Mouse (Mus musculus): ENCODE measurements at regions not wholly inside any gene's neighbourhood (a gene's known extent, or its start where the extent isn't known, plus 50 kb on each side); places are given as distances from the start of the nearest gene placed in this dataset.

DNA sequence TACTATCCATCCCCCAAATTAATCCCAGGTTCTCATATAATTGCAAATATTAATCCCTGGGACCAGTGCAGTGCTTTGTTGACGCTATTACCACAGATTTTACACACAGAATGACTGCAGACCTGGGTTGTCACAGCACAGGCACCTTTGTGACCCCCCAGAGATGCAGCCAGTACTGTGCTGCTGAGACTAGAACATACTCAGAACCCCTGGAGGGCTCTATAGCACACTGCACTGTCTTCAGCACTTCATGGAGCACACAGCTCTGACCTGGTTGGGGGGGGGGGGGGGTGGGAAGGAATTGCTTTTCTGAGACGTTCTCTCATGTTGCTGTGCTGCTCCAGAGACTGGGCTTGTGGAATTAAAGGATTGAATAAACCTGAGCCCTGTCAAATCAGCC lies 154.9 kb upstream of the Gm34302 start:
- no peak for DNase-seq (ENCODE audit: low spot score)

DNA sequence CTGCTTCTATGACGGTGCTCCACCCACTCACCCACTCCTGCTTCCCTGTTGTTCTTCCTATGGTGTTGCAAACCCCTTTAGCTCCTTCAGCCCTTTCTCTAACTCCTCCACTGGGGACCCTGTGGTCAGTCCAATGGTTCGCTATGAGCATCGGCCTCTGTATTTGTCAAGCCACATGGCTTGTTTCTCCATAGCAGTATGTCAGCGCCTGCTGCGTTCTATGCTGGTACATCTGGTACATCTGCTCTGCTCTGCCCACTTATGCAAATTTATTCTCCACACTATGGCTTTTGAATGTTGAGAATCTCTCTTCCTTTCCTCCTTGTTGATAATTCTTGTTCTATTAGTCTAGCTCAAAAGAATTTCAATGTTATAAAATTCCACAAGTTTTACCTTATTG lies 154.2 kb upstream of the Gm34302 start:
- no peak for DNase-seq (ENCODE audit: low spot score)

DNA sequence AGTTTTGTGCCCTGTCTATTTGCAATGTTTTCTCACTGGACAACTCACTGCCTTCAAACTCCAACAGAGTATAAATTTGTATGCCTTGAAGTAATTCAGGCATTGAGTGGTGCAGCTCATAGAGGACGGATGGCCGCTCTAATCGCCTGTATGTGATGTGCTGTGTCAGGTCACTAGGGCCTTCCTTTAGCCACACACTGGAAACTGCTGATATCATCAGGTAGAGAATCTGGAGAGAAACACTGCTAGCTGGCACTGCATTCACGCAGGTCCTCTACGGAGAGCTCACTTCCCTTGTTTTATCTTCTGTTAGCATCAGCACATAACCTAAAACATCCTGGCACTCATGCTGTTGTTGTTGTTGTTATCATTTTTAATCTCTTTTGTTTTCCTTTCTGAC lies 144.0 kb upstream of the Gm34302 start:
- DNase-seq (ENCODE audit: low spot score), result no peak

DNA sequence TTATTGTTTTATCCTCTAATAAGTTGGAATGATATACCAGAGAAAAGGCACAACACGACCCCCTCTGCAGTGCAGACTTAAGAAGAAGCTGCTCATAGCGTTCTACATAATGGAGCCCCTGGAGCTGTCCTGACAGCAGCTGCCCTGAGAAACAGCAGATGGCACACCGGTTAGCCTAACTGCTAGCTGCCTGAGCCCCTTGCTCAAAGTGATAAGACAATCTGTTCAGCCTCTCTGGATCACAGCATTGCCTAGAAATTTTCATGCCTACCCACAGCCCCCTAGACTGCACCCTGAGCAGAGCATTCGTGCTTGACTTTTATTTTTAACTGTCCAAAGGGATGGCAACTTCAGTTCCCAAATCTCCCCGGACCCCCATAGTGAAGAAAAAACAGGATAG lies 132.4 kb upstream of the Gm34302 start:
- DNase-seq (ENCODE audit: low spot score), result no peak

DNA sequence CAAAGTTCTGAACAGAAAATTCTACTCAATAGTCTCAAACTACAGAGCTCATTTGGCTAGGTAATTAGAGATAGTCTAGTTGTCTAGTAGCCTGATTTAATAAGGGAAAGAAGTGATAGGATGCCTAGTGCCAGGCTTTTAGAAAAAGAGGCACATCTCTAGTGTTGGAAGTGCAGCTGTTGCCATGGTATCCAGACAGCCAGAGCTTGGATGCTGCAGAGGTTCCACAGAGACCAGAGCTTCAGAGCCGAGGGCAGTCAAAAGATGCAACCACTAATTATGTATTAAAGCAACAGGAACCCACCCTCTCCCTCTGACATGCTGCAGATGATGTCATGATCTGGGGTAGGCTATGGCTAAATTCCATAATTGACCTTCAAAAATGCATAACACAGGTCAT lies 130.0 kb upstream of the Gm34302 start:
- DNase-seq (ENCODE audit: low spot score), result no peak

DNA sequence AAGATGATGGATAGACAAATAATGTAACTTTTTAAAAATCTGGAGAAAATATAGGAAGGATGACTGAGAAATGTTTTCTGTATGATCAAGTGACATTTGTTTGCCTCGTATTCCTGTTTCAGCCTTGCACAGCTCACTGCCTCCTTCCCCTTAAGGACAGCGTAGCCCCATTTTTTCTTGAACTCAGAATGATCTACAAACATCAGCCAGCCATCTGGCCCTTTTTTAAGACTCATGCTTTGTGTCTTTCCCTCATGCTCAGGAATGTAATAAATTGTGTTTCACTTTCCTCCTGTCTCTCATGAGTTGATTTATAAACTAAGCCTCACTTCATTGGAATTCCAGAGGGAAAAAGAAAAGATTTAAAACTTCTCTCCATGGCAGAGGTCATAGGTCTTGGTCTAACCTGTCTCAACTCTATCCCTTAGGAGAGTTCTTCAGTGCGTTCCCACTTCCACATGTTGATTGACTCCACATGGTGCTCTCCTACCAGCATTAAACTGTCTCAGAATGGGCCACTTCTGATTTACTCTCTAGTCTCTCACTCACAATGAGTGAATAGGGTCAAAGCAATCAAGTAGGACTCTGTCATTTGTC lies 129.2 kb upstream of the Gm34302 start:
- no peak for DNase-seq (ENCODE audit: low spot score)

DNA sequence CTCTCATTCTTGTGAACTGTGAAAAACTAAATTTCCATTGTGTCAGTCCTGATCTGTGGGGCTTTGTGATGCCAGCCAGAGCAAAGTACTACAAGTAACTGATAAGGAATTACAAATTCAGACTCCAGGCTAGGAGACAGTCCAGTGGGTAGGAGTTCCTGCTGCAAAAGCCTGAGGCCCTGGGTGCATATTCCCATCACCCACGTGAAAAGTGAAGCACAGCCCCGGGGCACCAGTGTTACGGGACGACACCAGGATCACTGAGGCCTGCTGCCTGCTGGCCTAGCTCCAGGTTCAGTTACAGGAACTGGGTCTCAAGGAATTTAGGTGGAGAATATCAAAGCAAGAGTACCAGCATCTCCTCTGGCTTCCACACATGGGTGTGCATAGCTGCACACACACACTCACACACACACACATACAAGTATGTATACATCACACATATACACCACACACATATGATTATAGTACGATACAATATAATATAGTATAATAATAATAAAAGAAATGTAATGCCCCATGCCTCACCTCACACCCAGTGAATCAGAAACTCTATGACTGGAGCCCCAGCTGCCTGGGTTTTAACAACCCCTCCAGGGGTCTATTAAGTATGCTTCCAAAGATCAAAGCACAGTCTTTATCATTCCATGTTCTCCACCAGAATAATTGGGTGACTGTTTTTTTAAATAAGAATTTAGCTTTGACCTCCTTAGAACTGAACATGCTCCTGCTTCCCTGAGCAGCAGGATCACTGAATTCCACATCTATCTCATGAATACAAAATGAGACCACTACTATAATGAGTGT lies 126.6 kb upstream of the Gm34302 start:
- DNase-seq (ENCODE audit: low spot score), result no peak

DNA sequence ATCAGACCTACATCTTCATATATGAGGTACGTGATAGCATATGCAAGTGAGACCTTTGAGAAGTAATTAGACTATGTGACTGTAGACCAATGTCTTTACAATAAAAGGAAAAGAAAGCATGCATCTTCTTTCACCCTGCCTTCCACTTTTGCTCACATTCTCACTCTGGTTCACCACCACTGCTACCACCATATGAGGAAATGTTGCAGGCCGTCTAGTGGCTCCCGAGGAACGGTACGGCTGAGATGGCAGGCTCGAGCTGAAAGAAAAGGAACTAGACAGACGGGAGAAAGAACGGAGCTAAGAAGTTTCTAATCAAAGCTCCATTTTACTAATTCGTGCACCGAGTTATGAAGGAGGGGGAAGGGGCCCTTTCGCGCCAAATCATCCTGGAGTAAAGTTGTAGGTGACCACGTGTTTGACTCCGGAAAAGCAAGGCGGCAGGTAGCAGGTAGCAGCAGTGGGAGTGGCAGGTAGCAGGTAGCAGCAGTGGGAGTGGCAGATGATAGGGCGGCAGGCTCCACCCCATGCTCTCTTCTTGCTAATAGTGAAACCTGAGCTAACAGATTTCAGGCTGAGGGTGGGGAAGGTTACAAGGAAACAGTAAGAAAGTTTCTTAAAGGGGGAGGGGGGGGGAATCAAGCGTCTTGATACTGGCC lies 125.9 kb upstream of the Gm34302 start:
- DNase-seq (ENCODE audit: low spot score), result peak; percentile 22

DNA sequence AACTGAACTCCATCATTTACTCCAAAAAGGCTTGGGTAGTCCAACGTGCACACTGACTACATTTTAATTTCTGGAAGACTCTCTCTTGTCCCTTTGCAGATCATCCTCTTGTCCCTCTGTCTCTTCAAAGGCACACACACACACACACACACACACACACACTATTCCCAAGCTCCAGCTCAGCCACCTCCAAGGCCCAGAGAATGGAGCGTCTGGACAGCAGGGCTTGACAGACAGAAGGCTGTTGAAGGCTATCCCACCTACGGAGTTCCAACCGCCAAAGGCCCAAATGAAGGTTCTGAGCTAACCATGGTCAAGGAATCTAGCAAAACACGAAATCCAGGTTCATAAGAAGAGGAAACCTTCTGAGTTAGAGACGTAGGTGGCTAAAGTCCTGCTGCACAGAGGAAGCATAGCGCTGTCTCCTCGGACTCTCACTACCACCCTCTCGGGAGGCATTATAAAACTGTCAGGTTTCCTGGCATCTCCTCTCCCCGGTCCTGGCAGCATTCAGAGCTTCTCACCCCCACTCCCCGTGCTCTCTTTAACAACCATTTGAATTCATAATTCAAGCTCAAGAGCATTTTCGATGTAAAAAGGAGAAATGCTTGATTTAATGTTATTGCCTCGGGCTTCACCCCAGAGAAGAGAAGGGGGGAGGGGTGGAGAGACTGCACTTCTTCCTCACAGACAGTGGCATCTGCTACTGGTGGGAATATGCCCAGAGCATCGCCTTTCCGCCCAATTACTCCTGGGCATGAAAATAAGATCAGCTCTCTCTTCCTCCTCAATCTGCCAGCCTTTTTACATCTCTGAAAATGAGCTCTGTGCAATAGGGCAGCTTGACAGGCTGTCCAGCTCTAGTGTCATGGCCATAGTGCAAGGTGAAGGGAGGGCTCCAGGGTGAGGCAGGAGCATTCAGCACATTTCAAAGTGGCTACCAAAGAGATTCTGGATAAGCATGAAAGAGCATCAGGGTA lies 99.3 kb upstream of the Gm34302 start:
- DNase-seq (ENCODE audit: low spot score), result no peak

DNA sequence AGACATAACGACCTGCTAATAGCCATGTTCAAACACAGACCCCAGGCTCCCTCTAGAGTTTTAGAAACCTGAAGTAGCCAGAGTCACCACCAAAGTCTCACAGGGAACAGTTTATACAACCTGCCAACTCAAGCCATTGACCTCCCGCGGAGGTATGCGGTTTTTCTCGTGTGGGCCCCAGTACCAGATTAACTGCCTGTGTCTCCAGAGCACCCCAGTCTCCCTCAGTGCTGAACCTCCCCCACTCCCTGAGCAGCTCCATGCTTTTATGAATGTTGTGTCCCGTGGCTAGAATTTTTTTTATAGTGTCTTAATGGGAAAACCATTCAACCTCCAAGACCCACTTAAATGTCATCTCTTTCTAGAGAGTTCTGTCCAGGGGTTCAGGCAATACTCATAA lies 98.5 kb upstream of the Gm34302 start:
- no peak for DNase-seq (ENCODE audit: low spot score)

DNA sequence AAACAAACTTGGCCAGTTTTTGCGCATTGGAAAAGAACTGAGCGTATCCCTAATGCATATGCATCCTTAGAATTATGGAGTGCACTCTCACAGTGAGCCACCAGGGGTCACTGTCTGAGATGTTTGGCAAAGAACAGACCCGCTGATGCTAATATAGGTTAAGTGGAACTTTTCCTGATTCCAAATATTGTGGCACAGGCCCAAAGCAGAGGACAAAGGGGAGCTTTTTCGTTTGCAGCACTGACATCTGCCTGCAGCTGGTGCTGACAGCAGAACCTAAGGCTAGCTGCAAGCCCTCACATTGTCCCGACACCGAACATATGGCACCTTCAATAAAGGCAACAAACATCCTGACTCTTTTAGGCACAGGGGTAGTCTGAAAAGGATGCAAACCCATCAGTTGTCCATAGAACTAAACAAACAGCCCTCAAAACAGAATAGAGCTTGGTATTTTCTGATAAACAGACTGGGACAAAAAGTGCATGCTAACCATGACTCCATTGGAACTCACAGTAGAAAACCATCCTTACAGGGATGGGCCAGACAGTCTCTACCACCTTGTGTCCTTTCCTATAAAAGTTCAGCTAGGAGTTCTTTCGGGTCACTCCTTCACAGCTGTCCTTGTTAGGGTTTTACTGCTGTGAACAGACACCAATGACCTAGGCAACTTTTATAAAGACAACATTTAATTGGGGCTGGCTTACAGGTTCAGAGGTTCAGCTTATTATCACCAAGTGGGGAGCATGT lies 87.1 kb upstream of the Gm34302 start:
- no peak for DNase-seq (ENCODE audit: low spot score)

DNA sequence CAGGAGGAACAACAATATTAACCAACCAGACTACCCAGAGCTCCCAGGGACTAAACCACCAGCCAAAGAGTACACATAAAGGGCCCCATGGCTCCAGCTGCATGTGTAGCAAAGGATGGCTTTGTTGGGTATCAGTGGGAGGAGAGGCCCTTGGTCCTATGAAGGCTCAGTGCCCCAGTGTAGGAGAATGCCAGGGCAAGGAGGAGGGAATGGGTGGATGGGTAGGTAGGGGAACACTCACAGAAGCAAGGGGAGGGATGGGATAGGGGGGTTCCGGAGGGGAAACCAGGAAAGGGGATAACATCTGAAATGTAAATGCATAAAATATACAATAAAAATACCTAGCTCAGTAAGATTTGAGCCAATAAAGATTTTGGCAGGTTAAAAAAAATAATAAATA lies 86.4 kb upstream of the Gm34302 start:
- DNase-seq (ENCODE audit: low spot score), result no peak

DNA sequence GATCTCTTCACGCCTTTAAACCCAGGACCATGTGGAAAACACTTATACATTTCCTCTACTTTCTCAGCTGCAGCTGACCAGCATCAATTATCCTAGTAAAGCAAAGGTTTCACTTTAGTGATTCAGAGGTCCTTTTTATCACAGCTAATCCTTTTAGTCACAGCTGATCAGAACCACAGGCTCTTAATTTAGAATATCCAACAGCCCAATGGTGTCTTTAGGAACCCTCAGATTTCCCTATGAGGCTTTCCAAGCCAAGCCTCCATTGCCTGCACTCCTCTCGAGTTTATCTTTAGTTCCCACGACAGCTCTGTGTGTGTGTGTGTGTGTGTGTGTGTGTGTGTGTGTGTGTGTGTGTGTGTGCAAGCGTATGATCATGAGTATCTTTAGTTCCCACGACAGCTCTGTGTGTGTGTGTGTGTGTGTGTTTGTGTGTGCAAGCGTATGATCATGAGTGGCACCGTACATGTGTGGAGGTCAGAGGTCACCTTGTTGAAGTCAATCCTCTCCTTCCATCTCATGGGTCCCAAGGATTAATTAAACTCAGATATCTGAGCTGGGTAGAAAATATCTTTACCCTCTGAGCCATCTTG lies 85.4 kb upstream of the Gm34302 start:
- DNase-seq (ENCODE audit: low spot score), result no peak

DNA sequence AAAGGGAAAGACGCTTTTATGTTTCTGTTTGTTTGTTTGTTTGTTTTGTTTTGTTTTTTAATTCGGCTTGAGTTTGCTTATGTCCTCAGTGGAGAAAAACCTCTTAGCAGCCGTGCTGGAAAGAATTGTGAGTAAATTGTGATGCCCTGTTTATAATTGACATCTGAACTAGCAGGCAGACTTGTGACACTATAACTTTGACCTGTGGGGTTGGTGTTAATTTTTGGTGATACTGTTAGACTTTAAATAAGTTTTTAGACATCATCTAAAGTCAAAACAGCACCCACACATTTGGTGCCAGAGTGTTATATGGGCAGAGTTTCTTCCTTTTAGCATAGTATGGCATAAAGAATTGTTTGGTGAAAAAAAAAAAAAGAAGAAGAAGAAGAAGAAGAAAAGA lies 84.0 kb upstream of the Gm34302 start:
- no peak for DNase-seq (ENCODE audit: low spot score)

DNA sequence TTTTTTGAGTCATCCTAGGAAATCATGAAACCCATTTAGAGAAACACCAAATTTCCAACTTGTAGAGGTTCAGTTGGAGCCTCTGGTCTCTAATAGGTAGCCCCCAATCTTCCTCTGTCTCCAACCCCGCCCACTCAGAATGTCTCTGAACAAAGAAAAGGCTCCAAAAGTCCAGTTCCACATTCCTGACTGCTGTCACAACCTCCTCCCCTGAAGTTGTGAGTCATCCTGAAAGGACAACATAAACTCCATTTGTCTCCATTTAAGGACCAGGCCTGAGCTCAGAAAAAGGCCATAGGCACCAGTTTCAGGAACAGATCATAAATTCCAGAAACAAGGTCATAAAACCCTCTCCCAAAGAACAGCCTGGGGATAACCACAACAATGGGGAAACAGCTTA lies 79.4 kb upstream of the Gm34302 start:
- DNase-seq (ENCODE audit: low spot score), result no peak

DNA sequence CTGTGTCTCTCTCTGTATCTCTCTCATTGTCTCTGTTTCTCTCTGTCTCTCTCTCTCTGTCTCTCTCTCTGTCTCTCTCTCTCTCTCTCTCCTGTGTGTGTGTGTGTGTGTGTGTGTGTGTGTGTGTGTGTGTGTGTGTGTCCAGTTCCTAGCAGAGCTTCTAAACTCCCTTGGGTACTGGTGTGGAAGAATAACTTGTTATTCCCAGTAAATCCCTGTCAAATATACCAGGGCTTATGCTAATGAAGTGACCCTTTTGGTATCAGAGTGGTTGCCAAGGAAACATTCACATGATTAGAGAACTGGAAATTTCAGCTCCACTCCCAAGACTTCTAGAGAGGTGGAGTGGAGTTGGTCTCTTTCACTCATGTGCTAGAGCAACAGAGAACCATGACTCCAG lies 78.9 kb upstream of the Gm34302 start:
- no peak for DNase-seq (ENCODE audit: low spot score)

DNA sequence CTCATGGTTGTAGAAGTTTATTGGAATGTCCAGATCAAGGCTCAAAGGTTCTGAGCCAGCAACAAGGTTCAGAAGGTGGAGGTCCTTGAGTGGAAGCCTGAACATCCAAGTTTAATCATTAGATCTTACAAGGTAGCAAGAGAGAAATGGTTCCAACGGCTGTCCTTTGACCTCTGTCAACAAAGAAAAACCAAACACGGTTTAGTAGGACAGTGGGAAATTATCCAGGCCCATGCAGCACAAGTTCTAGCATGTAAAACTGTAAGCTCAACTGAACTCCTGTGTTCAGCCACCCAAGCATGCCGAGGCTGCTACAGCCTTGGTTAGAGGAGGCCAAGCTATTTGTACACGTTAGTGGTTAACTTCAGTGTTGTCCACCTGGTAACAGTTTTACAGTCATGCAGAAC lies 77.1 kb upstream of the Gm34302 start:
- peak; percentile 67 for DNase-seq (ENCODE audit: low spot score)

DNA sequence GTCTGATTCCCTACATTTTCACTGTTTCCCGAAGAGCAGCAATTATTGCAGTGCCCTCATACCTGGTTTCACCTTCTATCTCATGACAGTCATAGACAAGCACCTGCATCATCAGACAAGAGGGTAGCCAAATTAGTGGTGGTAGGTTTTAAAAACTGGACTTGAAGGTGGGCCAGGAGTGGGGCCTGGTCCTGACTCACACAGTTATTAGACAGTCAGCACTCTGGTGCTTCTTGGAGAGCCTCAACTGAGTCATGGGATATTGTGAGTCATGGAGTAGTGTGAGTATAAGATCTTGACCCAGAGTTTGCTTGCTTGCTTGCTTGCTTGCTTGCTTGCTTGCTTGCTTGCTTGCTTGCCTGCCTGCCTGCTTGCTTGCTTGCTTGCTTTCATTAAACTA lies 73.1 kb upstream of the Gm34302 start:
- DNase-seq (ENCODE audit: low spot score), result no peak

DNA sequence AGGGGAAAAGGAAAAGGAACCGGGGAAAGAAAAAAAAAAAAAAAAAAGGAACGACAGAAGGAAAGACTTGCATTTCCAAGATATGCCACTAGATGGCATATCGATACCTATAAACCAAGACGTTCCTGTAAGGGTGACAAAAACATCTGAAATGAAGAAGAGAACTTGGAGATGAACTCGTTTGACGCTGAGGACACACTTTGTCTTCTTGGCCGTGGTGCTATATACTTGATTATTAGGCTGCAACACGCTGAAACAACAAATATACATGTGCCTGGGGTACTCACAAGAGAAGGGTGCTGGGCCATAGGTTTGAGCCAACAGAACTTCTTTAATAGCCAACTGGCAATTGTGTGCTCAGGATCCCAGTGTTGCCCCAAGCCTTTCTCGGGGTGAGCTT lies 71.2 kb upstream of the Gm34302 start:
- DNase-seq (ENCODE audit: low spot score), result no peak

DNA sequence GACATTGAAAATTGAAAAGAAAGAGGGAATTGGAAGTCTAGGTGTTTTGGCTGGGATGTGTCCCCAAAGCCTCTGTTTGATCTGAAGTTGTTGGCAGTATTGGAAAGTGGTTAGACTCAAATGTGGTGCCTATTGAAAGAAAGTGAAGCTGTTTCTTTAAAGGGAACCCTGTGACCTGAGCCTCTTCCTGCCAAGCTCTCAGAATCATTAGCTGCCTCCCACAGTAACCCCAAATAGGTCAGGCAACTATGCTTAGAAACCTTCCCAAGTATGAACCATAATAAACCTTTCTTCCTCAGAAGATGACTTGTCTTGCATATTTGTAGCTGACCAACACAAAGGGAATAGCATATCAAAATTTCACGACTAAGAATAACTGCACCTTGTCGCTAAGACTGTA lies 69.7 kb upstream of the Gm34302 start:
- no peak for DNase-seq (ENCODE audit: low spot score)

DNA sequence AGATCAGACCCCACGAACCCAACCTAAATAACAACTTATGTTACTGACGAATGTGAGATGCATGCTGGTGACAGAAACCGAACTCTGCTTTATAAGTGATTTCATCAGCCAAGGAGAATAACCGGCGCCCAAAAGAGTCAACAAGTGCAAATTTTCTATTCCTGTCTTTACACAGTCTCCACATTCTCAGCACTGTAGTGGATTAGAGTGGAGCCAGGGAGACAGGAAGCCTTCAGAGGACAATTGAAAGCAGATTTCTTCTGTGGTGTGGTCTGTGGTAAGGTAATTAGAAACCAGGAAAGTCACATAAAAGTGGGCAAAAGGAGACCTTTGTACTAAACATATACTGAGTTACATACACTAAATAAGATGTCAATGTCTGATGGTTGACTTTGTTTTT lies 68.0 kb upstream of the Gm34302 start:
- no peak for DNase-seq (ENCODE audit: low spot score)
